Mouse (Mus musculus) cerebellum, postnatal 14 days (tissue): ENCODE measurements around the gene Rfx8.
"Not testable (repeated sequence)": the region's sequence is repeated elsewhere in the genome, so short reads cannot be mapped to it uniquely, and the experiment has no call there.

Experiments used
- DNase-seq, 2 experiments: peaks; one replicate each; pipeline ENCODE4 v3.0.0; 2021; ENCODE audit warnings: mixed read lengths in 2 of 2

Gene Rfx8

GRCm38 (mm10) chr1:39688573-39688972, 32.2 kb downstream of the Rfx8 start:
- no peak for DNase-seq

GRCm38 (mm10) chr1:39687279-39687678, 33.5 kb downstream of the Rfx8 start:
- DNase-seq: no peak

GRCm38 (mm10) chr1:39685841-39686240, 35.0 kb downstream of the Rfx8 start:
- peak; percentile 84 to 89 for DNase-seq

GRCm38 (mm10) chr1:39681638-39682037, 39.2 kb downstream of the Rfx8 start:
- peak; percentile 52 to 54 for DNase-seq

GRCm38 (mm10) chr1:39680546-39680945, 40.3 kb downstream of the Rfx8 start:
- no peak for DNase-seq

- DNase-seq: no peak
Measured at GRCm38 (mm10) chr1:39678883-39679282, 41.9 kb downstream of the Rfx8 start.

- no peak for DNase-seq
Measured at GRCm38 (mm10) chr1:39676221-39676876, 44.4 kb downstream of the Rfx8 start.

- no peak for DNase-seq
Measured at GRCm38 (mm10) chr1:39672362-39673105, 48.3 kb downstream of the Rfx8 start.

- DNase-seq: no peak
Measured at GRCm38 (mm10) chr1:39670211-39670935, 50.4 kb downstream of the Rfx8 start.

GRCm38 (mm10) chr1:39666751-39667252, 54.0 kb downstream of the Rfx8 start:
- no peak for DNase-seq

GRCm38 (mm10) chr1:39664039-39664625, 56.7 kb downstream of the Rfx8 start:
- no peak for DNase-seq

- DNase-seq: no peak
Measured at GRCm38 (mm10) chr1:39663050-39663449, 57.7 kb downstream of the Rfx8 start.

GRCm38 (mm10) chr1:39656976-39657529, 63.7 kb downstream of the Rfx8 start:
- no peak for DNase-seq

GRCm38 (mm10) chr1:39654901-39655300, 65.9 kb downstream of the Rfx8 start:
- DNase-seq: not testable (repeated sequence)

- DNase-seq: no peak
Measured at GRCm38 (mm10) chr1:39653028-39653427, 67.8 kb downstream of the Rfx8 start.

GRCm38 (mm10) chr1:39651241-39651548, 69.6 kb downstream of the Rfx8 start, which contains the start of gene Creg2:
TSS of gene Creg2 (minus strand) at chr1:39651474.
- no peak for DNase-seq

GRCm38 (mm10) chr1:39650435-39651240, 70.2 kb downstream of the Rfx8 start:
- peak; percentile 76 to 79 for DNase-seq

- DNase-seq: peak; percentile 25 to 31
Measured at GRCm38 (mm10) chr1:39649691-39650434, 70.9 kb downstream of the Rfx8 start.

- DNase-seq: no peak
Measured at GRCm38 (mm10) chr1:39648584-39648983, 72.2 kb downstream of the Rfx8 start.

- DNase-seq: peak; percentile 41 to 59
Measured at GRCm38 (mm10) chr1:39645905-39646759, 74.7 kb downstream of the Rfx8 start.
